Mouse (Mus musculus) bone marrow, adult 2 months (tissue): Measurements from ENCODE around the gene Clip2. TPM values are rescaled to one million over a fixed set of nuclear protein-coding genes. Genes with fewer than 3 reads are reported as not detected.

Source experiments
- H3K27ac ChIP-seq: fragments of 200-500 bp; 2 replicates; pipeline ENCODE4 v1.5.1; 2012; ENCODE audit warnings: low read depth, mild to moderate bottlenecking, control low read depth, inconsistent platforms, low read length; ENCODE audit not compliant: control insufficient read depth, poor library complexity, insufficient read depth
- H3K4me1 ChIP-seq: fragments of 200-500 bp; 2 replicates; pipeline ENCODE4 v1.6.1; 2011; ENCODE audit warnings: low read length; ENCODE audit not compliant: control insufficient read depth, insufficient read depth
- H3K4me3 ChIP-seq: fragments of 200-500 bp; replicated peaks from 2 replicates; pipeline ENCODE3; 2011; ENCODE audit warnings: mild to moderate bottlenecking, low read depth, low read length, control low read depth; ENCODE audit not compliant: control insufficient read depth
- CTCF ChIP-seq: fragments of 200-500 bp; IDR thresholded peaks from 2 replicates; pipeline ENCODE4 v1.5.1; 2011; ENCODE audit warnings: low read length, control low read depth; ENCODE audit not compliant: control insufficient read depth, insufficient read depth
- POLR2A ChIP-seq: fragments of 200-500 bp; IDR thresholded peaks from 2 replicates; pipeline ENCODE4 v1.6.1; 2011; ENCODE audit warnings: low read depth, mild to moderate bottlenecking, control low read depth, low read length, borderline replicate concordance; ENCODE audit not compliant: control insufficient read depth
- WGBS: fragments of 180-500 bp; shearing (Covaris S2); methylation state at CpG from one replicate; pipeline ENCODE4 v1.1.7; 2018; 5-methylcytosine and 5-hydroxymethylcytosine counted together
- polyA plus RNA-seq: library from polyadenylated mRNA; stranded (reverse); fragments of >200 nt; gene quantifications from 2 replicates; pipeline ENCODE4 v1.2.4, GENCODE M21; 2011; ENCODE audit warnings: low replicate concordance; ENCODE audit not compliant: missing spikeins, insufficient read depth, insufficient read length

Gene Clip2
- polyA plus RNA-seq, 1 experiment: 5.6 TPM

- Histone ChIP-seq H3K4me1 (no peaks in the 10 kb centered on the region; the same call in 1 of the 2 replicates), H3K4me3 (no peak overlapping the region), H3K27ac (no peak overlapping the region)
- WGBS: 90% methylated on average over 15 of the region's 15 CpGs
- TF ChIP-seq CTCF (peak; percentile 12; the same call in 1 of the 2 replicates), POLR2A (no peak)
These were observed 26.1 kb downstream of the Clip2 start for GRCm38 (mm10) chr5:134525971-134526711.

GRCm38 (mm10) chr5:134523728-134524127, 28.5 kb downstream of the Clip2 start:
- TF ChIP-seq POLR2A: no peak
- TF ChIP-seq CTCF: no peak
- Histone ChIP-seq H3K4me1 (no peaks in the 10 kb centered on the region; the same call in 1 of the 2 replicates), H3K4me3 (no peak overlapping the region), H3K27ac (no peak overlapping the region)
- WGBS: 87% methylated on average over 5 of the region's 5 CpGs

- H3K4me3 ChIP-seq: no peak overlapping the region
- no peaks in the 10 kb centered on the region; the same call in 1 of the 2 replicates for H3K4me1 ChIP-seq
- TF ChIP-seq CTCF (no peak), POLR2A (no peak)
- no peak overlapping the region for H3K27ac ChIP-seq
- WGBS: 92% methylated on average over 26 of the region's 26 CpGs
These were observed 29.7 kb downstream of the Clip2 start for GRCm38 (mm10) chr5:134522524-134522923.

GRCm38 (mm10) chr5:134521806-134522205, 30.4 kb downstream of the Clip2 start:
- no peak overlapping the region for H3K4me3 ChIP-seq
- H3K4me1 ChIP-seq: no peaks in the 10 kb centered on the region; the same call in 1 of the 2 replicates
- TF ChIP-seq CTCF (no peak), POLR2A (no peak)
- H3K27ac ChIP-seq: no peak overlapping the region
- 14% methylated on average over 7 of the region's 7 CpGs for WGBS

GRCm38 (mm10) chr5:134521131-134521530, 31.1 kb downstream of the Clip2 start:
- Histone ChIP-seq H3K4me3 (no peak overlapping the region), H3K4me1 (no peaks in the 10 kb centered on the region; the same call in 1 of the 2 replicates), H3K27ac (no peak overlapping the region)
- 67% methylated on average over 2 of the region's 2 CpGs for WGBS
- no peak for TF ChIP-seq CTCF
- no peak for TF ChIP-seq POLR2A

GRCm38 (mm10) chr5:134520120-134520519, 32.1 kb downstream of the Clip2 start:
- Histone ChIP-seq H3K4me1 (no peaks in the 10 kb centered on the region; the same call in 1 of the 2 replicates), H3K4me3 (no peak overlapping the region), H3K27ac (no peak overlapping the region)
- TF ChIP-seq CTCF (no peak), POLR2A (no peak)
- 25% methylated on average over 4 of the region's 4 CpGs for WGBS

- H3K27ac ChIP-seq: no peak overlapping the region
- WGBS: 84% methylated on average over 5 of the region's 5 CpGs
- TF ChIP-seq CTCF (no peak), POLR2A (no peak)
- H3K4me3 ChIP-seq: no peak overlapping the region
- H3K4me1 ChIP-seq: no peaks in the 10 kb centered on the region; the same call in 1 of the 2 replicates
These were observed 32.8 kb downstream of the Clip2 start for GRCm38 (mm10) chr5:134519471-134519870.

GRCm38 (mm10) chr5:134512086-134512485, 40.1 kb downstream of the Clip2 start:
- H3K27ac ChIP-seq: no peak overlapping the region
- H3K4me1 ChIP-seq: no peaks in the 10 kb centered on the region
- no peak for TF ChIP-seq CTCF
- TF ChIP-seq POLR2A: no peak
- 84% methylated on average over 5 of the region's 5 CpGs for WGBS
- no peak overlapping the region for H3K4me3 ChIP-seq
